In genomic region chr8:120046258-120047020, GRCm38 (mm10) we compare ENCODE assay signal across 8 mouse cellular contexts. TPM values are rescaled to one million over a fixed set of nuclear protein-coding genes. Genes with fewer than 3 reads are reported as not detected.
DNase-seq lines count a peak whose midpoint lies in the region; ATAC-seq and TF ChIP-seq lines count a peak whose summit lies in the region.

No protein-coding gene starts in this region.

- no peak for ATAC-seq in CD4-positive, CD25-positive, alpha-beta regulatory T cell, adult 4 months

- DNase-seq in MN1 (ENCODE audit: low spot score), result peak; percentile 63
- peak; percentile 76 for DNase-seq in brain, embryonic 14.5 days (ENCODE audit: low read depth)
- peak; percentile 20 for DNase-seq in forelimb bud, embryonic 11.5 days (ENCODE audit: low read depth, low spot score)
- peak; percentile 82 to 90 for DNase-seq in heart, postnatal 14 days
- peak; percentile 80 to 83 for DNase-seq in layer of hippocampus, postnatal 10 days (ENCODE audit: low spot score in 2 of 2)
- DNase-seq in lung, postnatal 36 days, result peak; percentile 92
- DNase-seq in urinary bladder, postnatal 10 days (ENCODE audit: low spot score), result peak; percentile 36

- intact Hi-C loops in heart, postnatal 14 days (cut with DNase I), result no loop called here

- TF ChIP-seq POLR2A in brain, embryonic 14.5 days (IDR thresholded peaks at IDR 0.05; ENCODE audit: borderline replicate concordance, extremely low read depth, insufficient read depth, insufficient read length, poor library complexity, severe bottlenecking), result no peak

- TF ChIP-seq CTCF in brain, embryonic 14.5 days (IDR thresholded peaks at IDR 0.05; ENCODE audit: borderline replicate concordance, extremely low read depth, insufficient read depth, insufficient read length), result no peak

RNA-seq across cellular contexts. Expression of gene Crispld2, which starts 54.2 kb away (rescaled TPM):
- 1.3 and 2.2 TPM in 2 replicates for polyA plus RNA-seq in brain, embryonic 14.5 days (2012; rRNA removed)
- 10 to 100 TPM; 16.9 to 17.6 TPM for total RNA-seq in heart, postnatal 14 days (2021)
- 1 to 10 TPM; 2.2 to 2.9 TPM for total RNA-seq in layer of hippocampus, postnatal 10 days (2021)
- under 1 TPM; 0.11 to 0.14 TPM for polyA plus RNA-seq in CD4-positive, CD25-positive, alpha-beta regulatory T cell, adult 4 months (2017; shearing (Covaris generic))

RNA-seq across cellular contexts. Expression of gene Zdhhc7, which starts 54.8 kb away (rescaled TPM):
- 35.1 and 36.6 TPM in 2 replicates for polyA plus RNA-seq in brain, embryonic 14.5 days (2012; rRNA removed)
- total RNA-seq in heart, postnatal 14 days (2021), result 10 to 100 TPM; 41.5 to 42.2 TPM
- total RNA-seq in layer of hippocampus, postnatal 10 days (2021), result 10 to 100 TPM; 37.7 to 40.4 TPM
- 1 to 10 TPM; 4.9 to 5.4 TPM for polyA plus RNA-seq in CD4-positive, CD25-positive, alpha-beta regulatory T cell, adult 4 months (2017; shearing (Covaris generic))

Comparison
In these comparisons a context has a peak if more than half of its experiments do, and no peak if none do; other contexts are left out.
1. DNase-seq: peak in every context shown above with its lines; median percentile 92 in lung, postnatal 36 days; 86 in heart, postnatal 14 days; 82 in layer of hippocampus, postnatal 10 days; 76 in brain, embryonic 14.5 days; 63 in MN1; 36 in urinary bladder, postnatal 10 days; 20 in forelimb bud, embryonic 11.5 days.
2. RNA of gene Crispld2, which starts 54.2 kb away (total RNA-seq): 16.9 to 17.6 TPM in heart, postnatal 14 days; 2.2 to 2.9 TPM in layer of hippocampus, postnatal 10 days; every median in the first group is over 4 times any median in the second.